Mouse (Mus musculus): ENCODE data around the gene Gm10309. TPM values are rescaled to one million over a fixed set of nuclear protein-coding genes. Genes with fewer than 3 reads are reported as not detected.
A peak's percentile ranks its signal among the peaks of the same experiment; 100 is the strongest.

Gene Gm10309
- total RNA-seq (2014; rRNA removed): 0.07 TPM in 1 of 2 replicates, not detected in the other
- not detected in 2 replicates for polyA plus RNA-seq (2012; rRNA removed)

- DNase-seq (ENCODE audit: extremely low read depth, low read depth, low spot score): peak; percentile 83
- H3K79me2 ChIP-seq (ENCODE audit: control insufficient read depth, insufficient read depth, low read length): no peaks in the 10 kb centered on the region
- no peaks in the 10 kb centered on the region for H3K36me3 ChIP-seq (ENCODE audit: control insufficient read depth, insufficient read depth, low read length)
- H3K9ac ChIP-seq (ENCODE audit: low read depth, low read length): no peak within 1 kb of the TSS
- peaks cover 20% of the 10 kb centered on the region for H3K4me1 ChIP-seq (ENCODE audit: control insufficient read depth, insufficient read depth, low read length)
- 73% methylated on average over 8 of the region's 8 CpGs for WGBS
- TF ChIP-seq POLR2A (IDR thresholded peaks at IDR 0.05; ENCODE audit: extremely low read depth, insufficient read depth, low read length) (no peak), CTCF (IDR thresholded peaks at IDR 0.05; ENCODE audit: low read depth, low read length) (no peak)
- H3K27me3 ChIP-seq (ENCODE audit: control insufficient read depth, insufficient read depth, low read length): no peaks in the 10 kb centered on the region
- no peak within 1 kb of the TSS for H3K4me3 ChIP-seq (ENCODE audit: insufficient read depth, low read depth, low read length)
- H3K27ac ChIP-seq (replicated peaks; ENCODE audit: insufficient read depth, low read depth, low read length): peak within 1 kb of the TSS; percentile 43
Observed at GRCm38 (mm10) chr17:86505183-86505631, at the start of gene Gm10309. Gene Gm10309, minus strand, starts transcription at chr17:86505232.

- 46% methylated on average over 6 of the region's 6 CpGs for WGBS
- TF ChIP-seq POLR2A (IDR thresholded peaks at IDR 0.05; ENCODE audit: extremely low read depth, insufficient read depth, low read length) (no peak), CTCF (IDR thresholded peaks at IDR 0.05; ENCODE audit: low read depth, low read length) (no peak)
- Histone ChIP-seq H3K9ac (ENCODE audit: low read depth, low read length) (no peak overlapping the region), H3K4me1 (ENCODE audit: control insufficient read depth, insufficient read depth, low read length) (peaks cover 10% of the 10 kb centered on the region), H3K79me2 (ENCODE audit: control insufficient read depth, insufficient read depth, low read length) (no peaks in the 10 kb centered on the region; the same call in 1 of the 2 replicates), H3K27ac (replicated peaks; ENCODE audit: insufficient read depth, low read depth, low read length) (no peak overlapping the region), H3K36me3 (ENCODE audit: control insufficient read depth, insufficient read depth, low read length) (no peaks in the 10 kb centered on the region), H3K27me3 (ENCODE audit: control insufficient read depth, insufficient read depth, low read length) (no peaks in the 10 kb centered on the region), H3K4me3 (ENCODE audit: insufficient read depth, low read depth, low read length) (no peak overlapping the region)
- no peak for DNase-seq (ENCODE audit: extremely low read depth, low read depth, low spot score)
Observed at GRCm38 (mm10) chr17:86551995-86552394, 47.0 kb upstream of the Gm10309 start.

- H3K27me3 ChIP-seq (ENCODE audit: control insufficient read depth, insufficient read depth, low read length): no peaks in the 10 kb centered on the region
- no peaks in the 10 kb centered on the region for H3K36me3 ChIP-seq (ENCODE audit: control insufficient read depth, insufficient read depth, low read length)
- H3K9ac ChIP-seq (ENCODE audit: low read depth, low read length): no peak overlapping the region
- 93% methylated on average over 10 of the region's 10 CpGs for WGBS
- no peaks in the 10 kb centered on the region; the same call in 1 of the 2 replicates for H3K79me2 ChIP-seq (ENCODE audit: control insufficient read depth, insufficient read depth, low read length)
- no peak overlapping the region for H3K27ac ChIP-seq (replicated peaks; ENCODE audit: insufficient read depth, low read depth, low read length)
- no peak overlapping the region for H3K4me3 ChIP-seq (ENCODE audit: insufficient read depth, low read depth, low read length)
- peaks cover 10% of the 10 kb centered on the region for H3K4me1 ChIP-seq (ENCODE audit: control insufficient read depth, insufficient read depth, low read length)
- no peak for TF ChIP-seq POLR2A (IDR thresholded peaks at IDR 0.05; ENCODE audit: extremely low read depth, insufficient read depth, low read length)
- no peak for TF ChIP-seq CTCF (IDR thresholded peaks at IDR 0.05; ENCODE audit: low read depth, low read length)
- no peak for DNase-seq (ENCODE audit: extremely low read depth, low read depth, low spot score)
Observed at GRCm38 (mm10) chr17:86551561-86551960, 46.5 kb upstream of the Gm10309 start.

- Histone ChIP-seq H3K27me3 (ENCODE audit: control insufficient read depth, insufficient read depth, low read length) (no peaks in the 10 kb centered on the region), H3K79me2 (ENCODE audit: control insufficient read depth, insufficient read depth, low read length) (no peaks in the 10 kb centered on the region; the same call in 1 of the 2 replicates), H3K4me3 (ENCODE audit: insufficient read depth, low read depth, low read length) (no peak overlapping the region), H3K27ac (replicated peaks; ENCODE audit: insufficient read depth, low read depth, low read length) (no peak overlapping the region), H3K36me3 (ENCODE audit: control insufficient read depth, insufficient read depth, low read length) (no peaks in the 10 kb centered on the region), H3K4me1 (ENCODE audit: control insufficient read depth, insufficient read depth, low read length) (peaks cover 10% of the 10 kb centered on the region), H3K9ac (ENCODE audit: low read depth, low read length) (no peak overlapping the region)
- DNase-seq (ENCODE audit: extremely low read depth, low read depth, low spot score): no peak
- TF ChIP-seq CTCF (IDR thresholded peaks at IDR 0.05; ENCODE audit: low read depth, low read length) (no peak), POLR2A (IDR thresholded peaks at IDR 0.05; ENCODE audit: extremely low read depth, insufficient read depth, low read length) (no peak)
- 82% methylated on average over 10 of the region's 10 CpGs for WGBS
Observed at GRCm38 (mm10) chr17:86549128-86549527, 44.1 kb upstream of the Gm10309 start.

- TF ChIP-seq POLR2A (IDR thresholded peaks at IDR 0.05; ENCODE audit: extremely low read depth, insufficient read depth, low read length) (no peak), CTCF (IDR thresholded peaks at IDR 0.05; ENCODE audit: low read depth, low read length) (no peak)
- Histone ChIP-seq H3K4me3 (ENCODE audit: insufficient read depth, low read depth, low read length) (no peak overlapping the region), H3K27me3 (ENCODE audit: control insufficient read depth, insufficient read depth, low read length) (no peaks in the 10 kb centered on the region), H3K27ac (replicated peaks; ENCODE audit: insufficient read depth, low read depth, low read length) (no peak overlapping the region), H3K79me2 (ENCODE audit: control insufficient read depth, insufficient read depth, low read length) (no peaks in the 10 kb centered on the region), H3K36me3 (ENCODE audit: control insufficient read depth, insufficient read depth, low read length) (no peaks in the 10 kb centered on the region), H3K4me1 (ENCODE audit: control insufficient read depth, insufficient read depth, low read length) (no peaks in the 10 kb centered on the region), H3K9ac (ENCODE audit: low read depth, low read length) (no peak overlapping the region)
- 94% methylated on average over 7 of the region's 7 CpGs for WGBS
- DNase-seq (ENCODE audit: extremely low read depth, low read depth, low spot score): no peak
Observed at GRCm38 (mm10) chr17:86546529-86546928, 41.5 kb upstream of the Gm10309 start.

GRCm38 (mm10) chr17:86539881-86540430 lies 34.9 kb upstream of the Gm10309 start:
- Histone ChIP-seq H3K27me3 (ENCODE audit: control insufficient read depth, insufficient read depth, low read length) (no peaks in the 10 kb centered on the region), H3K9ac (ENCODE audit: low read depth, low read length) (no peak overlapping the region), H3K79me2 (ENCODE audit: control insufficient read depth, insufficient read depth, low read length) (no peaks in the 10 kb centered on the region), H3K36me3 (ENCODE audit: control insufficient read depth, insufficient read depth, low read length) (no peaks in the 10 kb centered on the region), H3K27ac (replicated peaks; ENCODE audit: insufficient read depth, low read depth, low read length) (peak overlapping the region; percentile 2), H3K4me1 (ENCODE audit: control insufficient read depth, insufficient read depth, low read length) (peaks cover 20% of the 10 kb centered on the region), H3K4me3 (ENCODE audit: insufficient read depth, low read depth, low read length) (no peak overlapping the region)
- peak; percentile 92 for DNase-seq (ENCODE audit: extremely low read depth, low read depth, low spot score)
- TF ChIP-seq POLR2A (IDR thresholded peaks at IDR 0.05; ENCODE audit: extremely low read depth, insufficient read depth, low read length) (no peak), CTCF (IDR thresholded peaks at IDR 0.05; ENCODE audit: low read depth, low read length) (no peak)
- WGBS: 24% methylated on average over 18 of the region's 18 CpGs

Data from liver, adult 2 months (tissue).